In genomic region chr1:19242021-19242420, GRCm38 (mm10) we compare ENCODE assay signal across 17 mouse cellular contexts. TPM values are rescaled to one million over a fixed set of nuclear protein-coding genes. Genes with fewer than 3 reads are reported as not detected.
DNase-seq lines count a peak whose midpoint lies in the region; ATAC-seq and TF ChIP-seq lines count a peak whose summit lies in the region.
"Had no signal": no experiment of that assay in that cellular context is flagged by ENCODE, and none has a peak within 500 bp of the region (broad histone marks: within the 10 kb centered on the region; RNA-seq: fewer than 3 reads in every experiment).

No protein-coding gene starts in this region.

- H3K4me2 ChIP-seq in neural tube, embryonic 12.5 days (replicated peaks): peak overlapping the region; percentile 59
- peak overlapping the region; percentile 43; the same call in 1 of the 2 replicates for H3K4me2 ChIP-seq in limb, embryonic 11.5 days (ENCODE audit: low read depth, severe bottlenecking)
- peak overlapping the region; percentile 52 for H3K4me2 ChIP-seq in neural tube, embryonic 13.5 days

- 7% methylated on average over 8 of the region's 8 CpGs for WGBS in kidney, adult 2 months
- 5% methylated on average over 8 of the region's 8 CpGs for WGBS in neural tube, embryonic 12.5 days
- WGBS in limb, embryonic 11.5 days: 4% methylated on average over 8 of the region's 8 CpGs
- 6% methylated on average over 8 of the region's 8 CpGs for WGBS in neural tube, embryonic 13.5 days

- no peak overlapping the region for H3K9ac ChIP-seq in neural tube, embryonic 12.5 days
- no peak overlapping the region for H3K9ac ChIP-seq in limb, embryonic 11.5 days (ENCODE audit: low read length)
- no peak overlapping the region for H3K9ac ChIP-seq in neural tube, embryonic 13.5 days
- H3K9ac ChIP-seq: stomach, embryonic 15.5 days had no signal

- H3K27me3 ChIP-seq in kidney, adult 2 months (replicated peaks; ENCODE audit: control insufficient read depth, insufficient read depth, low read length): peaks cover 1% of the 10 kb centered on the region; the same call in 1 of the 2 replicates
- peaks cover 55% of the 10 kb centered on the region for H3K27me3 ChIP-seq in neural tube, embryonic 12.5 days (replicated peaks)
- H3K27me3 ChIP-seq in limb, embryonic 11.5 days (ENCODE audit: control insufficient read depth, insufficient read depth, low read length): peaks cover 29% of the 10 kb centered on the region
- H3K27me3 ChIP-seq in neural tube, embryonic 13.5 days: peaks cover 65% of the 10 kb centered on the region

- no peaks in the 10 kb centered on the region for H3K9me3 ChIP-seq in neural tube, embryonic 12.5 days
- H3K9me3 ChIP-seq in limb, embryonic 11.5 days (ENCODE audit: control insufficient read depth, low read length): no peaks in the 10 kb centered on the region
- H3K9me3 ChIP-seq in neural tube, embryonic 13.5 days: no peaks in the 10 kb centered on the region
- H3K9me3 ChIP-seq: stomach, embryonic 15.5 days had no signal

- no peak for TF ChIP-seq CTCF in kidney, adult 2 months (conservative IDR thresholded peaks at IDR 0.05; ENCODE audit: insufficient read depth, insufficient read length, low read depth, low read length)

- no peak for DNase-seq in kidney, adult 2 months
- DNase-seq in kidney, postnatal 36 days: no peak
- no peak for DNase-seq in neural tube, embryonic 10.5 days (ENCODE audit: extremely low spot score, low spot score)
- DNase-seq in limb, embryonic 11.5 days (ENCODE audit: low spot score): no peak
- DNase-seq in frontal cortex, postnatal 25 days (ENCODE audit: low spot score in 2 of 2): no peak
- DNase-seq: adrenal gland, adult 8-10 months; cerebellum, adult 11-12 months; gastrocnemius, postnatal 36 days; spleen, adult 18-20 months; thymus, postnatal 14 days had no signal

- no peak for ATAC-seq in neural tube, embryonic 12.5 days (ENCODE audit: low FRiP score, low read depth)
- ATAC-seq in limb, embryonic 11.5 days (ENCODE audit: insufficient number of reproducible peaks, low FRiP score, low TSS enrichment, low read depth): no peak
- ATAC-seq in neural tube, embryonic 13.5 days (ENCODE audit: low read depth): no peak
- ATAC-seq: CD4-positive, CD25-positive, alpha-beta regulatory T cell, adult 4 months had no signal

- TF ChIP-seq POLR2A in kidney, adult 2 months (IDR thresholded peaks at IDR 0.05; ENCODE audit: low read depth, low read length): no peak

- peak overlapping the region; percentile 74 for H3K27ac ChIP-seq in kidney, adult 2 months (ENCODE audit: insufficient read depth, low read depth, low read length)
- no peak overlapping the region for H3K27ac ChIP-seq in neural tube, embryonic 12.5 days
- H3K27ac ChIP-seq in limb, embryonic 11.5 days (replicated peaks; ENCODE audit: low read depth, low read length): no peak overlapping the region
- no peak overlapping the region for H3K27ac ChIP-seq in neural tube, embryonic 13.5 days (replicated peaks)
- H3K27ac ChIP-seq: hindbrain, postnatal 0 days; stomach, embryonic 15.5 days had no signal

- no peaks in the 10 kb centered on the region for H3K36me3 ChIP-seq in kidney, adult 2 months (ENCODE audit: control insufficient read depth, insufficient read depth, low read length)
- no peaks in the 10 kb centered on the region for H3K36me3 ChIP-seq in neural tube, embryonic 12.5 days
- no peaks in the 10 kb centered on the region for H3K36me3 ChIP-seq in limb, embryonic 11.5 days (ENCODE audit: control insufficient read depth, insufficient read depth, low read length)
- no peaks in the 10 kb centered on the region for H3K36me3 ChIP-seq in neural tube, embryonic 13.5 days
- H3K36me3 ChIP-seq: stomach, embryonic 15.5 days had no signal

- H3K4me3 ChIP-seq in kidney, adult 2 months (ENCODE audit: insufficient read depth, low read depth, low read length): no peak overlapping the region
- H3K4me3 ChIP-seq in neural tube, embryonic 12.5 days: no peak overlapping the region
- no peak overlapping the region for H3K4me3 ChIP-seq in limb, embryonic 11.5 days (ENCODE audit: low read depth, low read length)
- no peak overlapping the region for H3K4me3 ChIP-seq in neural tube, embryonic 13.5 days

- H3K4me1 ChIP-seq in kidney, adult 2 months (ENCODE audit: control insufficient read depth, insufficient read depth, low read length): peaks cover 8% of the 10 kb centered on the region; the same call in 1 of the 2 replicates
- peaks cover 16% of the 10 kb centered on the region; the same call in 1 of the 2 replicates for H3K4me1 ChIP-seq in neural tube, embryonic 12.5 days
- no peaks in the 10 kb centered on the region; the same call in 1 of the 2 replicates for H3K4me1 ChIP-seq in limb, embryonic 11.5 days (ENCODE audit: control insufficient read depth, insufficient read depth, low read length)
- peaks cover 24% of the 10 kb centered on the region for H3K4me1 ChIP-seq in neural tube, embryonic 13.5 days (replicated peaks)
- H3K4me1 ChIP-seq: stomach, embryonic 15.5 days had no signal

RNA-seq across cellular contexts. Expression of gene Tfap2b, which starts 33.3 kb away (rescaled TPM):
- polyA plus RNA-seq in kidney, adult 2 months (2012; rRNA removed): 36.0 and 44.2 TPM in 2 replicates
- polyA plus RNA-seq in neural tube, embryonic 12.5 days (2016; fragmentation: Nextera tagmentation; extraction: Ambion mirVana): 78.6 and 88.6 TPM in 2 replicates
- 31.3 and 37.7 TPM in 2 replicates for polyA plus RNA-seq in limb, embryonic 11.5 days (2014; fragmentation: Nextera tagmentation; extraction: Ambion mirVana)
- polyA plus RNA-seq in neural tube, embryonic 13.5 days (2015; fragmentation: Nextera tagmentation; extraction: Ambion mirVana): 75.0 and 76.0 TPM in 2 replicates
- polyA plus RNA-seq: large intestine, adult 2 months; liver, embryonic 16.5 days had no signal
